Mouse (Mus musculus): ENCODE measurements around the gene Supt3. TPM values are rescaled to one million over a fixed set of nuclear protein-coding genes. Genes with fewer than 3 reads are reported as not detected.
A peak's percentile ranks its signal among the peaks of the same experiment; 100 is the strongest.

Supt3 gene
- polyA plus RNA-seq, 1 experiment from 2014 or later: 27.0 TPM

DNA sequence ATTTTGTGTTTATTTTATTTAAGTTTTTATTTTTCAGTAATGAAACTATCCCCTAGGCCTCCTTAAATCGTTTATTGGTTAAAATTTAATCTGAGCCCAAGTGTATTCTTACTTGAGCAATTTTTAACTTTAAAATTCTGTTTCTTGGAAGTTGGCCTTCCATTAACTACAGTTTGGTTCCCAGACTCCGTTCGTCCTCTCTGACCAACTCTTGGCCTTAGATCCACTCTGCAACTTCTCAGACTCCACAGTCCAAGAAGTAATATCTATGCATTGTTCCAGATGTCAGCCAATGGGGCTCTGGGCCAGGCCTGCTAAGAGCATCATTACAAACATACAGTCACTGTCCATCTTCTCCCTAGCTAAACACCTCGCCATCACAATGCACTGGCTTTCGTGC, 309.4 kb downstream of the Supt3 start:
- no peak for DNase-seq (ENCODE audit: low spot score, missing footprints)
- H3K4me1 ChIP-seq (ENCODE audit: control insufficient read depth, insufficient read depth, low read length): no peaks in the 10 kb centered on the region
- no peaks in the 10 kb centered on the region for H3K36me3 ChIP-seq (ENCODE audit: control insufficient read depth, insufficient read depth, low read length)
- no peak overlapping the region for H3K4me3 ChIP-seq (ENCODE audit: low read depth, low read length)
- no peaks in the 10 kb centered on the region for H3K9me3 ChIP-seq (ENCODE audit: control insufficient read depth, low read length)
- no peak overlapping the region for H3K9ac ChIP-seq (ENCODE audit: low read length)
- H3K4me2 ChIP-seq: no peak overlapping the region
- ATAC-seq (ENCODE audit: low FRiP score): no peak
- H3K27ac ChIP-seq (ENCODE audit: low read depth, low read length): no peak overlapping the region
- H3K27me3 ChIP-seq (ENCODE audit: control insufficient read depth, insufficient read depth, low read length): no peaks in the 10 kb centered on the region
- WGBS: 94% methylated on average over 5 of the region's 5 CpGs

DNA sequence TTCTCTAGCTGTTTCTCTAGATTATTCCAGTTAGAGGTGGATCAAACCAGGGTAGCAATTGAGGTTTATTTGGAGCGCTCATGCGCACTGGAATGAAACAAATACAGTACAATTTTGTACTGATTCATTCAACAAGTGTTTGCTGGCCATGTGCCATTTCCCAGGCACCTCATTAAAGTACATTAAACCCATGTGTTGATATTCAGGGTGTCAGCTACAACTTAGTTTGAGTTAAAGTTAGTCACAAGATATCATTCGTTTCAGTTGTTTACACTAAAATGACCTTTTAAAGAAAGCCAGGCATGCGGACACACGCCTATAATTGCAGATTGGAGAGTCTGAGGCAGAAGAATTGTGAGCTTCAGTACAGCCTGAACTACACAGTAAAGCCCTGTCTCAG, 310.1 kb downstream of the Supt3 start:
- H3K36me3 ChIP-seq (ENCODE audit: control insufficient read depth, insufficient read depth, low read length): no peaks in the 10 kb centered on the region
- H3K4me1 ChIP-seq (ENCODE audit: control insufficient read depth, insufficient read depth, low read length): no peaks in the 10 kb centered on the region
- H3K27ac ChIP-seq (ENCODE audit: low read depth, low read length): no peak overlapping the region
- no peaks in the 10 kb centered on the region for H3K27me3 ChIP-seq (ENCODE audit: control insufficient read depth, insufficient read depth, low read length)
- ATAC-seq (ENCODE audit: low FRiP score) (no peak), DNase-seq (ENCODE audit: low spot score, missing footprints) (no peak)
- H3K4me2 ChIP-seq: no peak overlapping the region
- 92% methylated on average over 5 of the region's 5 CpGs for WGBS
- H3K9me3 ChIP-seq (ENCODE audit: control insufficient read depth, low read length): no peaks in the 10 kb centered on the region
- no peak overlapping the region for H3K4me3 ChIP-seq (ENCODE audit: low read depth, low read length)
- H3K9ac ChIP-seq (ENCODE audit: low read length): no peak overlapping the region

DNA sequence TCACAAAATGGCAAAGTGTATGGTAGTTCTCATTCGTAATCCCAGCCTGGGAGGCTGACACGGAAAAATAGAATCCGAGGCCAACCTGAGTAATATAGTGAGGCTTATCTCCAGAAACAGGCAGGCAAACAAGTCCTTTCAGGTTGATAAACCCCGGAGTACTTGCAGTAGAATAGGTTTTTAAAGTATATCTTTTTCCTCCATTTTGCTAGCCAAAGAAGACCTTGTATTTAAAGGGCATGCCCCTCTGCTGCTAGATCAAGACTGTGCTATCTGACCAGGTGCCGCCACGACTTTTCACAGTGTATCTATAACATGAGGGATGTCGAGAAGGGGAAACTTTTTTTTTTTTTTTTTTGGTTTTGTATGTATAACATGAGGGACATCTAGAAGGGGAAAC, 324.1 kb downstream of the Supt3 start:
- H3K36me3 ChIP-seq (ENCODE audit: control insufficient read depth, insufficient read depth, low read length): no peaks in the 10 kb centered on the region
- no peaks in the 10 kb centered on the region for H3K9me3 ChIP-seq (ENCODE audit: control insufficient read depth, low read length)
- DNase-seq (ENCODE audit: low spot score, missing footprints): no peak
- WGBS: 86% methylated on average over 7 of the region's 7 CpGs
- no peak overlapping the region for H3K27ac ChIP-seq (ENCODE audit: low read depth, low read length)
- H3K4me1 ChIP-seq (ENCODE audit: control insufficient read depth, insufficient read depth, low read length): no peaks in the 10 kb centered on the region
- no peak overlapping the region for H3K4me2 ChIP-seq
- H3K4me3 ChIP-seq (ENCODE audit: low read depth, low read length): no peak overlapping the region
- H3K27me3 ChIP-seq (ENCODE audit: control insufficient read depth, insufficient read depth, low read length): no peaks in the 10 kb centered on the region
- no peak overlapping the region for H3K9ac ChIP-seq (ENCODE audit: low read length)
- ATAC-seq (ENCODE audit: low FRiP score): no peak

DNA sequence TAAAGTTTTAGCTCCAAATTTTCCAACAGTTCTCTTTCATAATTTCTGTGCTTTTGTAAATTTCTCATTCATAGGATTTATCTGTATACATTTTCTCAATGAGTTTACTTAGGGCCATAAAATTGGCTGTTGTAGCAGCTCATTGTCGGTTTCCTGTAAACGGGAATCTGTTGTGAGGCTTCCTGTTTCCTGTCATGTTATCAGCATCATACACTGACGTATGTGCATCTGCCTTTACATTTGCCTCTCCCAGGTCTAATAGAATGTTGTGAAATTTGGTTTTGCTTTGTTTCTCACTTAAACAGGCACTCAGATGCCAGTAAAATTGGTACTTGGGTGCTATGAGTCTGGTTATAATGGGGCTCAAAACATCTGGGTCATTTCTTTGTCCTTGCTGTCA, 338.4 kb downstream of the Supt3 start:
- DNase-seq (ENCODE audit: low spot score, missing footprints) (no peak), ATAC-seq (ENCODE audit: low FRiP score) (no peak)
- no peaks in the 10 kb centered on the region for H3K4me1 ChIP-seq (ENCODE audit: control insufficient read depth, insufficient read depth, low read length)
- H3K9me3 ChIP-seq (ENCODE audit: control insufficient read depth, low read length): no peaks in the 10 kb centered on the region
- H3K27ac ChIP-seq (ENCODE audit: low read depth, low read length): no peak overlapping the region
- no peak overlapping the region for H3K4me3 ChIP-seq (ENCODE audit: low read depth, low read length)
- H3K27me3 ChIP-seq (ENCODE audit: control insufficient read depth, insufficient read depth, low read length): no peaks in the 10 kb centered on the region
- H3K9ac ChIP-seq (ENCODE audit: low read length): no peak overlapping the region
- no peaks in the 10 kb centered on the region for H3K36me3 ChIP-seq (ENCODE audit: control insufficient read depth, insufficient read depth, low read length)
- whole genome bisulfite sequencing: 92% methylated on average over 3 of the region's 3 CpGs
- no peak overlapping the region for H3K4me2 ChIP-seq

DNA sequence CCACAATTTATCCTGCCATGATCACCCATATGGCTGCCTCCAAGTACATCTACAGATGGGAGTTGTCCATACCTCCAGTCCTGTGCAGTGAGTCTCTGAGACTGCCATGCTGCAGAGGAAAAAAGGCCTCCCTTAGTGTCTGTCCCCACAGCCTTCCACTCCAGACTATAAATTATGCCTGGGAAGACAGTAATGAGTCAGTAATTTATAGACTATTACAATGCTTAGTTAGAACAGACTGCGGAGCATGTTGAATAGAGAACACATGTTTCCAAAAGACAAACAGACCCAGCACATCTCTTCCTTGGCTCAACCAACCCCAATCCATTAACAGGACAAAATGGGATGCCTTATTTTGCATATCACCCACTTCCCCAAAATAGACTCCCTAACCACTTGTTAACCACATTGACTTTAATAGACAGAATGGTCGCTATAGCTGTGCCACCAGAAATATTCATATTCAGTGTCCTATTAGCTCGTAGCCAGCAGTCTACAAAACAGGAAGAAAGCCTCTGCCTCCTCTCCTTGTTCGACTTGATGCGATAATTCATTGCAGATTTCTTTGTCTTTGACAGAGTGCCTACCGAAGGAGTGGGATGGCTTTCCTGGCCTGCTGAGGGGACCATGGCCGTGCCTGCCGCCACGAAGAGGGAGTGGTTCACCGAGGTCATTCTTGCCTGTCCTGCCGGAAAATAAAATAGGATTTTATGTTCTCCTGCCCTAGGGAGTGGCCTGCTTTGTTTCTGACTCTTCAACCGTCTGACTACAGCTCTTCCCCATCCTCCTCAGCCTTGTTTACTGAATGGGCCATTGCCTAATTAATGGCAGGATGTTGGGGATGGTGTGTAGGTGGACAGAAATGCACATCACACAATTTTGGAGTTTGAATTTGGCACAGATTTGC, 341.9 kb downstream of the Supt3 start:
- Histone ChIP-seq H3K36me3 (ENCODE audit: control insufficient read depth, insufficient read depth, low read length) (no peaks in the 10 kb centered on the region), H3K27me3 (ENCODE audit: control insufficient read depth, insufficient read depth, low read length) (no peaks in the 10 kb centered on the region), H3K27ac (ENCODE audit: low read depth, low read length) (no peak overlapping the region), H3K4me1 (ENCODE audit: control insufficient read depth, insufficient read depth, low read length) (no peaks in the 10 kb centered on the region), H3K4me2 (no peak overlapping the region), H3K9me3 (ENCODE audit: control insufficient read depth, low read length) (no peaks in the 10 kb centered on the region), H3K9ac (ENCODE audit: low read length) (no peak overlapping the region), H3K4me3 (ENCODE audit: low read depth, low read length) (no peak overlapping the region)
- no peak for DNase-seq (ENCODE audit: low spot score, missing footprints)
- 60% methylated on average over 12 of the region's 12 CpGs for WGBS
- ATAC-seq (ENCODE audit: low FRiP score): no peak

DNA sequence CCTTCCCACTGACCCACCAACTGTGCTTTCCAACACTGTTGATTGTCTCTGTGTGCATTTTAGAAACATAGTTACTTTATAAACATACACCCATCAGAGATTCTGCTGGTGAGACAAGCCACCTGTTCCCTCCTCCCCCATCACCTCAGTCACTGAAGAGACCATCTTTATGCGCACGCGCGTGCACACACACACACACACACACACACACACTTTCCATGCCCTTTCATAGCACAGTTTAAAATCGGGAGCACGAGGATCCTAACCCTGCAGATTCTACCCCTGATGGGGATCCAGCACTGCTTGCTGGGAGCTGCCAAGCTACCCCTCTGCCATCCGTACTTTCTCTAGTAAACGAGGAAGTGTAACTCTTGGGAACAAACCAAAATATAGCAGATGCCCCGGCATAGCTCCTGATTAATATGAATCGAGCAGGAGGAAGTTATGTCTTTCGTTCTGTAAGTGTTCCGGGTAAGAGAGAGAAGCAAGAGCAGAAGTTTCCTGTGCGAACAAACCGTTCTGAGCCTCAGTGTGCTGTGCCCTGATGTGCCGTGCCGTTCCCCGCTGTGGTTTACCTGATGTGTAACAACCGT, 342.8 kb downstream of the Supt3 start:
- no peak overlapping the region for H3K27ac ChIP-seq (ENCODE audit: low read depth, low read length)
- H3K36me3 ChIP-seq (ENCODE audit: control insufficient read depth, insufficient read depth, low read length): no peaks in the 10 kb centered on the region
- H3K9me3 ChIP-seq (ENCODE audit: control insufficient read depth, low read length): no peaks in the 10 kb centered on the region
- DNase-seq (ENCODE audit: low spot score, missing footprints) (no peak), ATAC-seq (ENCODE audit: low FRiP score) (no peak)
- no peaks in the 10 kb centered on the region for H3K4me1 ChIP-seq (ENCODE audit: control insufficient read depth, insufficient read depth, low read length)
- no peak overlapping the region for H3K4me3 ChIP-seq (ENCODE audit: low read depth, low read length)
- H3K27me3 ChIP-seq (ENCODE audit: control insufficient read depth, insufficient read depth, low read length): no peaks in the 10 kb centered on the region
- H3K9ac ChIP-seq (ENCODE audit: low read length): no peak overlapping the region
- 92% methylated on average over 18 of the region's 18 CpGs for WGBS
- no peak overlapping the region for H3K4me2 ChIP-seq

DNA sequence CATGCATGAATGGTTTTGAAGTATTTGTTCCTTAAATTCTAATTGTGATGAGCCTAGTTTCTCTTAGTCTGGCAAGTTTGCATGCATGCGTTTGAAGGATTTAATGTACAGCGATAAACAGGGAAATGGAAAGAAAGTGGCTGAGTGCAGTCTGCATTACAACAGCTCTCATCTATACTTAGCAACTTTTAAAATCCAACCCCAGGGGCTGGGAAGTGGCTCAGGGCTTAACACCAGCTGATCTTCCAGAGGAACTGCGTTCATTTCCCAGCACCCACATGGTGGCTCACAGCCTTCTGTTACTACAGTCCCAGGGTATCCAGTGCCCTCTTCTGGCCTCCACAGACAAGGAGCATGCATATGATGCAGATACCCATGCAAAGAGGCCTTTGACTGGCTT, 346.9 kb downstream of the Supt3 start:
- no peak for ATAC-seq (ENCODE audit: low FRiP score)
- no peaks in the 10 kb centered on the region for H3K36me3 ChIP-seq (ENCODE audit: control insufficient read depth, insufficient read depth, low read length)
- 92% methylated on average over 3 of the region's 3 CpGs for WGBS

DNA sequence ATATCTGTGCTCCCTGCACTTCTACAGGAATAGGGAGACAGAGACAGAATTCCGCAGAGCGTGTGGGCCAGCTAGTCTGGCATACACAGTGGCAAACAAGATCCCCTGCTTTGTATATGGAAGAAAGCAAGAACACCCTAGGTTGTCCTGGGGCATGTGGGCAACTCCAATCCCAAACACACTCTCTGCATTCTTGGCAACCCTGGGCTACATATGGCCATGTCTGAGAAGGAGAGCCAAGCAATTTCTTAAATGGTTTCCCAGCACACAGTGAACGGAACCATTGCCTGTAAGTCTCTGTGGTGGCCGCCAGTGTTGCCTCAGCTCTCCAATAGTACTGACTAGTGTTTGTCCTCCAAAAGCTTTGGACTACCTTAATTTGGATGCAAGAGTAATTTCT, 351.7 kb downstream of the Supt3 start:
- DNase-seq (ENCODE audit: low spot score, missing footprints) (no peak), ATAC-seq (ENCODE audit: low FRiP score) (no peak)
- Histone ChIP-seq H3K4me3 (ENCODE audit: low read depth, low read length) (no peak overlapping the region), H3K36me3 (ENCODE audit: control insufficient read depth, insufficient read depth, low read length) (no peaks in the 10 kb centered on the region), H3K27ac (ENCODE audit: low read depth, low read length) (no peak overlapping the region), H3K9me3 (ENCODE audit: control insufficient read depth, low read length) (no peaks in the 10 kb centered on the region), H3K9ac (ENCODE audit: low read length) (no peak overlapping the region), H3K27me3 (ENCODE audit: control insufficient read depth, insufficient read depth, low read length) (no peaks in the 10 kb centered on the region), H3K4me1 (ENCODE audit: control insufficient read depth, insufficient read depth, low read length) (no peaks in the 10 kb centered on the region), H3K4me2 (no peak overlapping the region)
- WGBS: 84% methylated on average over 4 of the region's 4 CpGs

More for the DNA sequence above, 346.9 kb downstream of the Supt3 start:
- no peak overlapping the region for H3K4me3 ChIP-seq (ENCODE audit: low read depth, low read length)
- H3K9me3 ChIP-seq (ENCODE audit: control insufficient read depth, low read length): no peaks in the 10 kb centered on the region
- no peak overlapping the region for H3K27ac ChIP-seq (ENCODE audit: low read depth, low read length)
- peak; percentile 53 for DNase-seq (ENCODE audit: low spot score, missing footprints)
- no peaks in the 10 kb centered on the region for H3K27me3 ChIP-seq (ENCODE audit: control insufficient read depth, insufficient read depth, low read length)
- no peak overlapping the region for H3K4me2 ChIP-seq
- H3K9ac ChIP-seq (ENCODE audit: low read length): no peak overlapping the region
- no peaks in the 10 kb centered on the region for H3K4me1 ChIP-seq (ENCODE audit: control insufficient read depth, insufficient read depth, low read length)

DNA sequence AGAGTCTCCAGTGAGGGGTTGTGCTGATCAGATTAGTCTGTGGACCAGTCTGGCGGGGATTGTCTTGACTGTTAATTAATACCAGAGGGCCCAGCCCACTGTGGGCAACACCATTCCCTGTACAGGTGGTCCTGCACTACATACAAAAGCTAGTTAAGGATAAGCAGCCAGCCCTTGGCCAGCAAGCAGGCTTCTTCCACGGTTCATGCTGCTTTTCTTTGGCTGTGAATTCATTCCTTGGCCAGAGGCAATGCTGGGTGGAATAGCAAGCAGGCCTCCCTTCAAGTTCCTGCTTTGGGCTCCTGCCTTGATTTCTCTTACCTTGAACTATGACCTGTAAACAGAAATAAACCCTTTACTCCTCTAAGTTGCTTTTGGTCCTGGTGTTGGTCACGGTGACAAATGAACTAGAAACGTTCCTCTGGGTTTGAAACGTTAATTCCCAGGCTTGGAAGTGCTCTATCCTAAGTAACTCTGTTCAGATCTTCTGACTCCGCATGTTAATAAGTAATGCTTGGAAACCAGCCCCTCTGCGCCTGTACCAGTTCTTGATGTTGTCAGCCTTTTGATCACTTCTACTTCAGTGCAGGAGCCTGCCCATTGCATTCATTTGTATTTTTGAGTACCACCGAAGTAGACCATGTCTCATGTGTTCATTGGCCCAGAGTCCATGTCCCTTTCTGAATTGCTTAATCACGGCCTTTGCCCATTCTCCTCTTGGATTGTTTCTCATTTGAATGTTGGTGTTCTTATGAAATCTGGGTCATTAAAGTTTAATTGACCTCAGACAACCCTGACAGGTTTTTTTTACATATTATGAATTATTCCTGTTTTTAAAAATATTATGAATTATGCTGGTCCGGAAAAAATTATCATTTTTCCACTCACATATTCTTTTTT, 356.8 kb downstream of the Supt3 start:
- H3K36me3 ChIP-seq (ENCODE audit: control insufficient read depth, insufficient read depth, low read length): no peaks in the 10 kb centered on the region
- no peak for DNase-seq (ENCODE audit: low spot score, missing footprints)
- 91% methylated on average over 10 of the region's 10 CpGs for WGBS

More for the DNA sequence above, 356.8 kb downstream of the Supt3 start:
- Histone ChIP-seq H3K4me3 (ENCODE audit: low read depth, low read length) (no peak overlapping the region), H3K9me3 (ENCODE audit: control insufficient read depth, low read length) (no peaks in the 10 kb centered on the region), H3K4me2 (no peak overlapping the region), H3K27ac (ENCODE audit: low read depth, low read length) (no peak overlapping the region), H3K4me1 (ENCODE audit: control insufficient read depth, insufficient read depth, low read length) (no peaks in the 10 kb centered on the region), H3K27me3 (ENCODE audit: control insufficient read depth, insufficient read depth, low read length) (no peaks in the 10 kb centered on the region), H3K9ac (ENCODE audit: low read length) (no peak overlapping the region)
- no peak for ATAC-seq (ENCODE audit: low FRiP score)

Measured in midbrain, embryonic 11.5 days (tissue).